Mouse (Mus musculus) MEL (cell line): ENCODE measurements at regions not wholly inside any gene's neighbourhood (a gene's known extent, or its start where the extent isn't known, plus 50 kb on each side); places are given as distances from the start of the nearest gene placed in this dataset.
"Not testable (repeated sequence)": the region's sequence is repeated elsewhere in the genome, so short reads cannot be mapped to it uniquely, and the experiment has no call there.

Source experiments
- DNase-seq: peaks from one replicate; pipeline ENCODE4 v3.0.0; 2011; ENCODE audit warnings: low read depth, low spot score
- H3K27ac ChIP-seq: 2 replicates; pipeline ENCODE4 v1.5.1; 2012; ENCODE audit warnings: low read depth, mild to moderate bottlenecking, control low read depth, low read length, moderate library complexity; ENCODE audit not compliant: control insufficient read depth
- H3K27me3 ChIP-seq, 2 experiments: fragments of 150-350 bp in 1 of 2; sonication (generic) in 1 of 2; 2 replicates each; pipeline ENCODE4 v1.6.1; 2012; ENCODE audit warnings: low read length in 2 of 2, mild to moderate bottlenecking in 2 of 2, improper control_type of control experiment in 1 of 2, moderate library complexity in 1 of 2; ENCODE audit not compliant: insufficient read depth in 2 of 2, control insufficient read depth in 1 of 2
- H3K36me3 ChIP-seq, 2 experiments: 2 replicates each; pipeline ENCODE4 v1.6.1; 2012 to 2014; ENCODE audit warnings: low read length in 2 of 2, improper control_type of control experiment in 1 of 2, inconsistent platforms in 1 of 2, mild to moderate bottlenecking in 1 of 2; ENCODE audit not compliant: insufficient read depth in 2 of 2, control insufficient read depth in 1 of 2
- H3K4me1 ChIP-seq, 2 experiments: fragments of 150-350 bp in 1 of 2; sonication (generic) in 1 of 2; 2 replicates each; pipeline ENCODE4 v1.6.1; 2012; ENCODE audit warnings: low read length in 2 of 2, improper control_type of control experiment in 1 of 2, mild to moderate bottlenecking in 1 of 2; ENCODE audit not compliant: insufficient read depth in 2 of 2, control insufficient read depth in 1 of 2
- H3K4me3 ChIP-seq, 2 experiments: fragments of 150-350 bp in 1 of 2; sonication (generic) in 1 of 2; 2 replicates each; pipeline ENCODE4 v1.5.1; 2012; ENCODE audit warnings: low read depth in 2 of 2, low read length in 2 of 2, mild to moderate bottlenecking in 2 of 2, moderate library complexity in 2 of 2, control low read depth in 1 of 2, improper control_type of control experiment in 1 of 2; ENCODE audit not compliant: control insufficient read depth in 1 of 2, insufficient read depth in 1 of 2
- H3K79me2 ChIP-seq: 2 replicates; pipeline ENCODE4 v1.6.1; 2012; ENCODE audit warnings: mild to moderate bottlenecking, low read length, moderate library complexity; ENCODE audit not compliant: control insufficient read depth, poor library complexity, insufficient read depth
- H3K9ac ChIP-seq: 2 replicates; pipeline ENCODE4 v1.6.1; 2012; ENCODE audit warnings: low read depth, mild to moderate bottlenecking, control low read depth, low read length, moderate library complexity; ENCODE audit not compliant: control insufficient read depth, poor library complexity, severe bottlenecking
- H3K9me3 ChIP-seq: fragments of 150-350 bp; sonication (generic); replicated peaks from 2 replicates; pipeline ENCODE4 v1.6.1; 2012; ENCODE audit warnings: mild to moderate bottlenecking, low read length, improper control_type of control experiment, moderate library complexity; ENCODE audit not compliant: insufficient read depth
- BHLHE40 ChIP-seq: IDR thresholded peaks from 2 replicates; pipeline ENCODE4 v1.6.1; 2012; ENCODE audit warnings: low read depth, mild to moderate bottlenecking, inconsistent platforms, low read length, improper control_type of control experiment, borderline replicate concordance
- CHD1 ChIP-seq: IDR thresholded peaks from 2 replicates; pipeline ENCODE4 v1.6.1; 2012; ENCODE audit warnings: low read depth, mild to moderate bottlenecking, inconsistent platforms, low read length, improper control_type of control experiment
- EP300 ChIP-seq, 2 experiments: IDR thresholded peaks; 2 replicates each; pipeline ENCODE4 v1.6.1; 2011; ENCODE audit warnings: improper control_type of control experiment in 2 of 2, low read length in 2 of 2, low read depth in 1 of 2, mild to moderate bottlenecking in 1 of 2
- ETS1 ChIP-seq: IDR thresholded peaks from 2 replicates; pipeline ENCODE4 v1.6.1; 2012; ENCODE audit warnings: low read depth, mild to moderate bottlenecking, inconsistent platforms, low read length, improper control_type of control experiment, moderate library complexity
- GATA1 ChIP-seq: IDR thresholded peaks from 2 replicates; pipeline ENCODE4 v1.6.1; 2011; ENCODE audit warnings: low read depth, low read length, improper control_type of control experiment
- KAT2A ChIP-seq: conservative IDR thresholded peaks from 2 replicates; pipeline ENCODE4 v1.6.1; 2012; ENCODE audit warnings: low read depth, low read length, improper control_type of control experiment, inconsistent platforms
- MAFK ChIP-seq: IDR thresholded peaks from 2 replicates; pipeline ENCODE4 v1.6.1; 2011; ENCODE audit warnings: low read depth, mild to moderate bottlenecking, low read length, improper control_type of control experiment, borderline replicate concordance
- NELFE ChIP-seq: IDR thresholded peaks from 2 replicates; pipeline ENCODE4 v1.6.1; 2011; ENCODE audit warnings: low read depth, low read length, improper control_type of control experiment
- NRF1 ChIP-seq: IDR thresholded peaks from 2 replicates; pipeline ENCODE4 v1.6.1; 2014; ENCODE audit warnings: low read depth, mild to moderate bottlenecking, inconsistent platforms, low read length, improper control_type of control experiment, moderate library complexity; ENCODE audit not compliant: poor library complexity, insufficient read depth, severe bottlenecking
- SIN3A ChIP-seq: IDR thresholded peaks from 2 replicates; pipeline ENCODE4 v1.6.1; 2012; ENCODE audit warnings: low read length, improper control_type of control experiment, inconsistent platforms
- SMC3 ChIP-seq: IDR thresholded peaks from 2 replicates; pipeline ENCODE4 v1.6.1; 2011; ENCODE audit warnings: low read depth, low read length, improper control_type of control experiment
- TAL1 ChIP-seq: IDR thresholded peaks from 2 replicates; pipeline ENCODE4 v1.6.1; 2012; ENCODE audit warnings: mild to moderate bottlenecking, inconsistent platforms, low read length, moderate library complexity, mixed read lengths
- TBP ChIP-seq: IDR thresholded peaks from 2 replicates; pipeline ENCODE4 v1.8.0; 2011; ENCODE audit warnings: low read depth, low read length, improper control_type of control experiment
- TCF12 ChIP-seq: IDR thresholded peaks from 2 replicates; pipeline ENCODE4 v1.6.1; 2014; ENCODE audit warnings: low read depth, mild to moderate bottlenecking, inconsistent platforms, low read length, improper control_type of control experiment, moderate library complexity
- UBTF ChIP-seq: IDR thresholded peaks from 2 replicates; pipeline ENCODE4 v1.6.1; 2012; ENCODE audit warnings: low read depth, mild to moderate bottlenecking, inconsistent platforms, low read length, improper control_type of control experiment, moderate library complexity, borderline replicate concordance; ENCODE audit not compliant: insufficient read depth
- USF2 ChIP-seq, 2 experiments: IDR thresholded peaks; 2 replicates each; pipeline ENCODE4 v1.6.1; 2011 to 2012; ENCODE audit warnings: improper control_type of control experiment in 2 of 2, low read length in 2 of 2, borderline replicate concordance in 1 of 2, inconsistent platforms in 1 of 2, low read depth in 1 of 2, mild to moderate bottlenecking in 1 of 2; ENCODE audit not compliant: insufficient read depth in 1 of 2
- ZC3H11A ChIP-seq: IDR thresholded peaks from 2 replicates; pipeline ENCODE4 v1.6.1; 2012; ENCODE audit warnings: low read depth, mild to moderate bottlenecking, inconsistent platforms, low read length, improper control_type of control experiment
- ZKSCAN1 ChIP-seq: IDR thresholded peaks from 2 replicates; pipeline ENCODE4 v1.6.1; 2012; ENCODE audit warnings: low read depth, mild to moderate bottlenecking, inconsistent platforms, low read length, improper control_type of control experiment, moderate library complexity

GRCm38 (mm10) chr15:37080395-37080794 is 72.8 kb upstream of the Zfp706 start:
- Histone ChIP-seq H3K27ac (peak overlapping the region; percentile 19; the same call in 1 of the 2 replicates), H3K79me2 (no peaks in the 10 kb centered on the region), H3K36me3 (peaks cover 0 to 13% of the 10 kb centered on the region in 2 experiments; a peak in 2 of 4 replicates), H3K9ac (no peak overlapping the region), H3K27me3 (no peaks in the 10 kb centered on the region), H3K4me3 (no peak overlapping the region), H3K9me3 (peaks cover 2% of the 10 kb centered on the region; the same call in 1 of the 2 replicates), H3K4me1 (peaks cover 12 to 14% of the 10 kb centered on the region in 2 experiments)
- TF ChIP-seq KAT2A (no peak), USF2 (IDR thresholded peaks at IDR 0.05; ENCODE audit: borderline replicate concordance in 1 of 2, insufficient read depth in 1 of 2, low read depth in 1 of 2, low read length in 2 of 2) (no peak), TBP (no peak), TCF12 (no peak), BHLHE40 (no peak), ZKSCAN1 (no peak), NRF1 (no peak), UBTF (no peak), NELFE (no peak), TAL1 (no peak), SMC3 (no peak), ZC3H11A (no peak), GATA1 (no peak), CHD1 (no peak), ETS1 (no peak), MAFK (no peak)
- DNase-seq: no peak

DNA sequence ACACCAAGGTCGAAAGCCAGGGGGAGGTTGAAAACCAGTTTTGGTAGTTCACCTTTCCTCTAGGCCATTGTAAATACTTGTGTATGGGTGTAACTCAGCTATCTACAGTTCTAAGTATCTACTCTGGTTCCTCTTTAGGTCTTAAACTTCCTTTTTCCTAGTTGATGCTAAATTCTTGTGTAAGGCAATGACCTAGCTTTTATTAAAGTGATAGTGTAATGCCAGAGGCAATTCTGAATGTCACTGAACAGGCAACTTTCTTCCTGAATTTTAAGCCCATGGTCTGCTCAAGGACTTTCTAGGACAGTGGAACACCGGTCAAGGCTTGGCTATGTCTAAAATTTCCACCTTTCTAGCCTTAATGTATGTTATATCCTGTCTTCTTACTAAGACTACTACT is 66.6 kb upstream of the Zfp706 start:
- peak; percentile 35; the same call in 1 of the 2 replicates for TF ChIP-seq SIN3A
- peak; percentile 33 to 53; a peak in 3 of 4 replicates for TF ChIP-seq EP300 (IDR thresholded peaks at IDR 0.05; ENCODE audit: low read depth in 1 of 2, low read length in 2 of 2)
- TF ChIP-seq ETS1: peak; percentile 44; the same call in 1 of the 2 replicates
- Histone ChIP-seq H3K27ac (peak overlapping the region; percentile 89), H3K4me1 (peaks cover 7 to 23% of the 10 kb centered on the region in 2 experiments), H3K9ac (peak overlapping the region; percentile 57), H3K36me3 (peaks cover 0 to 12% of the 10 kb centered on the region in 2 experiments; a peak in 2 of 4 replicates), H3K4me3 (peak overlapping the region; percentile 44 to 48; a peak in 3 of 4 replicates)
- H3K27me3 ChIP-seq, H3K79me2 ChIP-seq, H3K9me3 ChIP-seq: not testable (repeated sequence)
- DNase-seq: peak; percentile 69
